Mouse (Mus musculus) brown adipose tissue, adult 24 weeks (tissue): ENCODE results near the gene Hivep2. TPM values are rescaled to one million over a fixed set of nuclear protein-coding genes. Genes with fewer than 3 reads are reported as not detected.

ENCODE experiments used
- H3K27ac ChIP-seq: fragments of 200-500 bp; replicated peaks from 2 replicates; pipeline ENCODE4 v1.5.1; 2012; ENCODE audit warnings: low read depth, mild to moderate bottlenecking, low read length
- H3K4me1 ChIP-seq: fragments of 200-500 bp; 2 replicates; pipeline ENCODE4 v1.6.1; 2012; ENCODE audit warnings: low read length, mixed read lengths; ENCODE audit not compliant: control insufficient read depth, insufficient read depth, insufficient read length
- H3K4me3 ChIP-seq: fragments of 200-500 bp; 2 replicates; pipeline ENCODE4 v1.5.1; 2012; ENCODE audit warnings: low read depth, mild to moderate bottlenecking, low read length, moderate library complexity; ENCODE audit not compliant: insufficient read depth
- polyA plus RNA-seq: library from polyadenylated mRNA; stranded (reverse); fragments of >200 nt; gene quantifications from 2 replicates; pipeline ENCODE4 v1.2.4, GENCODE M21; 2012; ENCODE audit not compliant: missing spikeins, insufficient read depth, insufficient read length

Hivep2 gene
- polyA plus RNA-seq, 1 experiment: 12.6 TPM

DNA sequence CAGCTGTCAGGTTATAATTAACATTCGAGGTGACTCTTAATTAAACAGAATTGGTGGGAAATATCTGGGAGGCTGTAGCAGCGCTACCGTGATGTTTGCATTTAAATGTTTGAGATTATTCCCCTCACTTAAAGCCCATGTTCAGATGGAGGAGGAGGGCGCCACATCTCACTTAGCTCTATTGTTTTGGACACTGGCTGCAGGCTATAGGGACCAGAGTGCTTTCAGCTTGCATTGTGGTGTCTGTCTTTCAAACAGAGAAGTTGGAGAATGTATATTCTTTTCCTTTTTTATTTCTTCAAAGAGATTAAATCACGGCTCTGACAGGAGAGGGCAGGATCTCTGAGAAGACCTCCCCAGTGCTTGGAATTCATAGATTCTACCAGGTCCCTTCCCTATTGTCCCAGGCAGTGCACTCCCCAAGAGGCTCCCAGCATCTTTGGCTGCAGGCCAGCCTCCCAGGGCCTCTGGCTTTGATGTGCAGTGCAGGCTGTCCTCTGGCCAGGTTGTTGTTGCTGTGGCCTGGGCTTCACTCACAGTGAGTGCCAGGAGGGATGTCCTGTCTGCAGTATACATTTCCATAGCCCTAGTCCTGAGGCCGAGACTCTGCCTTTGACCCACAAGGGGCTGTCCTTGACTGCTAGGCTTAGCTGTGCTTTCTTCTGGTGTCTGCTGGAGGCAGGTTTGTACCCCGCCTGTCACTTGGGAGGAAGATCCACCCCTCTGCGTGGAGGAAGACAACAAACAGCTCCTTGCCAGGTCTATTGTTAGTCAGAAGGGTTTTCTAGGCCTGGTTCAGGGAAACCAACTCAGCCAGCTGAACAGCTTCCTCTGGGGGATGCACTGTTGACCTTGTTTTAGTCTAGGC, 90.9 kb downstream of the Hivep2 start:
- H3K27ac ChIP-seq: peak overlapping the region; percentile 69
- H3K4me3 ChIP-seq: no peak overlapping the region
- H3K4me1 ChIP-seq: peaks cover 18% of the 10 kb centered on the region

DNA sequence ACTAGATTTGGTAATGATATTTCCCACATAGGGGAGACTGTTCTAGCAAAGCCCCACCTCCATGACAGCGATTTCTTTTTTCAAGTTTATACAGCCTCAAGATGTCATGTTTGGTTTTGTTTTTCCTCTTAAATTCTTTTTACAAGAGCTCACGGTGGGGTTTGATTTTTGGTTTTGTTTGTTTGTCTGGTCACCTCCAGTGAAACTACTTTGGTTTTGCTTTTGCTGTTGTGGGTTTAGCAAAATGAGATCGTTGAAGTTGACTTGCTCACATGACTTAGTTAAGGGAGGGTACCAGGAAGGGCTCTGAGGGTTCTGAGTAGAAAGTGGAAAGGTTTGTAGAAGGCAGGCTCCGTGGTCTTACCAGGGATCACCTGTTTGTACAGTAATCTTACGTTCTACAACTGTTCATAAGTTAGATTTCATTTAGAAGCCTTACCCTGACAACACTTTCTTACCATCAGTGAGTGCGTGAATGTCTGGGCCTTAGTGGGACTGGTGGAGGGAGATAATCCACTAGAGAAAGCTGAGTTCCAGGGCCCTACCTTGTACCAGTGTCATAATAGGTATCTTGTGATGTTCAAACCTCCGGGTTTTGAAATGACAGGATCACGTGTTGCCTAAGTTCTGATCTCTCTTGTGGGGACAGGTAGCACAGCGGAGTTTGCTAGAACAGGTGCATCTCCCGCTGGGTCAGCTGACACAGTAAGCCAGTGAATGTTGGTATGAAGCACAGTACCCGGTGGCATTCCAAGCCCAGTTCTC, 92.1 kb downstream of the Hivep2 start:
- Histone ChIP-seq H3K4me1 (peaks cover 18% of the 10 kb centered on the region), H3K4me3 (no peak overlapping the region), H3K27ac (peak overlapping the region; percentile 37; the same call in 1 of the 2 replicates)

DNA sequence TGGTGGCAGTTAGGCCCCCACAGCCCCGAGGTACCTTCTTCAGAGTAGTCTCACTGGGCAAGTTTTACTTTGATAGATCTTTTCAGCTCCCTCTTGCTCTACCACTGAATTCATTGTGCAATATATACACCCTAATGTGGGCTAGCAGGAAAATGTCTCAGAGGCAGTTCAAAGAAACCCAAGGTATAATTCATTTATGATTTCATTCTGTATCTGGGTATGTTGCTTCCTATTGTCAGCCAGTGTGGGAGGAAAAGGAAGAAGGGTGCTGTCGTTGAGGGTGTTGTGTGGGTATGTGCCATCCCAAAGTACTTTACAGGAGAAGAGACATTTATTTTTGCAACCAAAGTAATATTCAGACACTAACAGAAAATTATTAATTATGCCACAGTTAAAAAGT, 92.9 kb downstream of the Hivep2 start:
- Histone ChIP-seq H3K4me3 (no peak overlapping the region), H3K27ac (no peak overlapping the region), H3K4me1 (peaks cover 18% of the 10 kb centered on the region)

DNA sequence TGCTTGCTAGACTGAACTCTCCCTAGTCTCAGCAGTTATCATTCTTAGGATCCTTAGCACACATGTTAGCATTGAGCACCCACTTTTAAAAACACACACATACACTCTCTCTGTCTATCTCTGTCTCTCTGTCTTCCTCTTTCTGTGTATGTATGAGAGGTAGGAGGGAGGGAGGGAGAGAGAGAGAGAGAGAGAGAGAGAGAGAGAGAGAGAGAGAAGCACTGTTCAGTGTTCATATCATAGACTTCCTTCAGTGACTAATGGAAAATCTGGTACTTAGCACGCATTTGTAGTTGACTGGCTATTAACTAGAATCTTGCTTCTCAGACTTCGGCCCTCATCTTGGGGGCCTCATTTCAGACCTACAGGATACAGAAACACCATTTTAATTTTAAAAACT, 93.7 kb downstream of the Hivep2 start:
- no peak overlapping the region for H3K4me3 ChIP-seq
- H3K27ac ChIP-seq: no peak overlapping the region
- H3K4me1 ChIP-seq: peaks cover 14% of the 10 kb centered on the region

DNA sequence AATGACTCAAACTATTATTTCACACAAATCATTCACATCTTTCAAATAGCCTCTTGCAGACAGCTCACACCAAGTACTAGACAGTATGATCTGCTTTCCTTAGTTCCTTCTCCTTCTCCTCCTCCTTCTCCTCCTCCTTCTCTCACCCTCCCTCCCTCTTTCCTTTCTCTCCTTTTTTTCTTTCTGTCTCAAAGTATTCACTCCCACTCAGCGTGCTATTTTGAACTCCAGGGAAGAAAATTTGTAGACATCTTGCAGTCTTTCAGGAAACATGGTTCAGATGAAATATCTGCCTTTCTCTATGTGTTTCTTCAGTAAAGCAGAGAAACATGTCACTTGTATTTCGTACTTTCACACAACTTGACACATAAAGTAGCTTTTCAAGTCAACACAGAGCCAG, 94.4 kb downstream of the Hivep2 start:
- no peak overlapping the region for H3K27ac ChIP-seq
- H3K4me1 ChIP-seq: peaks cover 18% of the 10 kb centered on the region
- H3K4me3 ChIP-seq: no peak overlapping the region

DNA sequence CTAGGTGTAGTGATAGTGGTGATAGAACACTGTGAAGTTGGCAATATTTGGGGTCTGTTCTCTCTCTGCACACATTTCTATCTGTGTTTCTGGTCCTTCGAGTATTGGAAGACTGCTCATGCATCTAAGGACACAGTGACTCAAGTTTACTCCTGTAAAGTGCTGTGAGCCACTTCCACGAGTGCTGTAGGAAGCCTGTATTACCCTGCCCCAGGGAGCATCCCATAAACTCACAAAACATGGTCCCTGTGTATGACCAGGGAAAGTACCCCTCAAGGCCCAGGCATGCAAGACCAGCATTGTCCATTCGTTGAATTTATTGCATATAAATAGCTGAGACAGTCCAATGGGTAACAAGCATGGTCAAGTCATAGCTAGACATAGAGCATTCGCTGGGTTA, 97.4 kb downstream of the Hivep2 start:
- peaks cover 5% of the 10 kb centered on the region for H3K4me1 ChIP-seq
- H3K4me3 ChIP-seq: no peak overlapping the region
- H3K27ac ChIP-seq: no peak overlapping the region

DNA sequence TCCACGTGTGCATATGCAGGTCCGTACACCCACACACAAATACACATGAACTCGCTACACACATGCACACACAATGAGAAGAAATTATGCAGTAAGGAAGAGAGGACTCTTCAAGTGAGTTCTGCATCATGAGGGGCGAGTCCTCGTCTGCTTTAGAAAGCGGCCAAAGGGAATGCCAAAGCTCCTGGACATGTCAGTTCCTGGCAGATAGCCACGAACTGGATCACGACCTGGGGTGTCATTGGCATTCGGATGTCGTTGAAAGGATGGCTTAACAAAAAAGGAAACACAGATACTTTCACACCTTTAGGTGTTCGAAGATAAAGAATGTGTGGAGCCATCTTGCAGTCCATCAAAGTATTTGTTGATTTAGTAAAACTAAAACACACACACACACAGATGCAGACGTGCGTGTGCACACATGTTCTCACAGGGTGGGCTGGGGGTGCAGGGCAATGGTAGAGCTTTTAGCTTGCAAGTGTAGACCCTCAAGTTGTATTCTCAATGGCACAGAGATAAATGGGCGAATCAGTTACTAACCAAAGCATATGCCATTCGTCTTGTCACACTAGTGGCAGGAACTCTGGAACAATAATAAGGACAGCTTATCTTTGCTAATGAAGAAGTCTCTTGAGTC, 99.0 kb downstream of the Hivep2 start:
- no peak overlapping the region for H3K4me3 ChIP-seq

DNA sequence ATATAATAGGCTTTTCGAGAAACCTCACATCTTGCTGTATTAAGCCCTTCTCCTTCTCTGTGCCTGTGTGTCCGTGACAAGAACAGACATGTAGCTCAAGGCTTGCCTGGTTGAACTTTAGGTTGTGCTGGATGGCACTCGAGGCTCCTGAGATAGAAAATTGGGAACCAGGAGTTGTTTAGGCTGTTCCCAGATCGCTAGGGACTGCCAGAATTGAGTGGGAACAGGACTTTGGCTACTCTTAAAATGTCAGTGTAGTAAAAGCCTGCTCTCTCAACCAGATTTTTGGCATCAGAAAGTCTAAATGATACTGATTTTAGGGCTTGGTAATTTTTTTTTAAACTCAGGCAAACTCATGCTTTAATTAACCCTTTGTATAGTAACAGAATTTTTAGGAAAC, 101.9 kb downstream of the Hivep2 start:
- peaks cover 12% of the 10 kb centered on the region; the same call in 1 of the 2 replicates for H3K4me1 ChIP-seq
- no peak overlapping the region for H3K27ac ChIP-seq
- no peak overlapping the region for H3K4me3 ChIP-seq

More for the DNA sequence above, 99.0 kb downstream of the Hivep2 start:
- H3K27ac ChIP-seq: no peak overlapping the region
- H3K4me1 ChIP-seq: peaks cover 4% of the 10 kb centered on the region; the same call in 1 of the 2 replicates

DNA sequence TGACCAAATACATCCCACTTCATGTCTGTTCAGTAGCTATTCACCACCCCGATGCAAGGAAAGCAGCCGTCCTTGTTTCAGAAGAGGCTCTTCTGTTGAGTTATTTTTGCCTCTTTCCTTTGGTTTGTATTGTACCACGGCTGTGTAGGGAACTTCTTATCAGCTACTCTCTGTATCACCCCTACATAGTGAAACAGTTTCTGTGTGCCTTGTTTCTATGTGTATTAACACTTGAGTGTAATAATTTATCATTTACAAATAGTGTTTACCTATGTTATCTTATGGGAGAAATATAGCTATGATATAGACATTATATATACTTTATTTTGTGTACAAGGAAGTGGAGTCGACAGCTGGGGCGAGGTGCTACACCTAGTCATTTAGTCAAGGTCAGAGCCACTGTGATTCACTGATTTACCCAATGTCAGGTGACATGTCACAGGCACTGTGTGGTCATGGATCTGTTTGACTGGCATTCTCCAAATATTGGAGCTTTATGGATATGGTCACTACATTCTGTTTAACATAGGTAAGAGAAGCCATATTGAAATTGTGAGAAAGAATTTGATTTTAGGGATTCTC, 104.7 kb downstream of the Hivep2 start:
- Histone ChIP-seq H3K4me3 (no peak overlapping the region), H3K4me1 (peaks cover 12% of the 10 kb centered on the region), H3K27ac (no peak overlapping the region)

DNA sequence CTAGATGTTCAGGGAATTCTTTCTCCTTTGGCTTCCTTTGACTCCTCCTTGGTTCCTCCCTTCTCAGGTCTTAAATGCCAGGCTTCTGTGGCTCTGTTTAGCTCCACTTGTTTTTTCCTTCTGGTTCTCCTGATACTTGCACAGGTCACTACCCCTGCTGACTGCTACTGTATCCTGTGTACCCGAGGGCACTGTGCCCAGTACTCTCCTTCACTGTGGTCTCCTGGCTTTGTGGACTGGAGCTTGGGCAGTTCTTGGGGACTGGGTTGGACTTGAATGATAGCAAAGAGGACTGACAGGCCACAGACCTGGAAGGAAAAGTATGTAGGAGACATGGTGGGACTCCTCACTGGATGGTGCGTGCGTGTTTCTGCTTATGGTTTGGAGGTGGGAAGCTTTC, 106.6 kb downstream of the Hivep2 start:
- H3K4me1 ChIP-seq: peaks cover 19% of the 10 kb centered on the region
- no peak overlapping the region for H3K27ac ChIP-seq
- H3K4me3 ChIP-seq: no peak overlapping the region

DNA sequence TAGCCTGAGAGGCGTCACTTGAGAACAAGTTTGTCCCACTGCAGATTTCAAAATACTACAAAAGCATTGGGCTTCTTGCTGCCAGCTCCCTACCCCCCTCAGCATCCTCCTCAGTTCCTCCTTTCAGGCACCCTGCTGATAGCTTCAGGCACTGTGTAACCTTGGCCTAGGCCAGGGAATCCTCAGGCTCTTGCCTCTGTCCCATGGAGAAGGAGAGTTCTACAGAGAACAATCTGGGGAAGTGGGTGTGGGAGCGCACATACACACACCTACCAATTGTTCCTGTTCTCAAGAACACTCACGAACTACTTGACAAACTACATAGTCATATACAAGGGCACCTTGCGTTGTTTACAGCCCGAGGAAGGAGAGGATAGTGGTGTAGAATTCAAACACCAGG, 109.9 kb downstream of the Hivep2 start:
- H3K4me1 ChIP-seq: peaks cover 19% of the 10 kb centered on the region
- H3K27ac ChIP-seq: no peak overlapping the region; the same call in 1 of the 2 replicates
- H3K4me3 ChIP-seq: no peak overlapping the region

DNA sequence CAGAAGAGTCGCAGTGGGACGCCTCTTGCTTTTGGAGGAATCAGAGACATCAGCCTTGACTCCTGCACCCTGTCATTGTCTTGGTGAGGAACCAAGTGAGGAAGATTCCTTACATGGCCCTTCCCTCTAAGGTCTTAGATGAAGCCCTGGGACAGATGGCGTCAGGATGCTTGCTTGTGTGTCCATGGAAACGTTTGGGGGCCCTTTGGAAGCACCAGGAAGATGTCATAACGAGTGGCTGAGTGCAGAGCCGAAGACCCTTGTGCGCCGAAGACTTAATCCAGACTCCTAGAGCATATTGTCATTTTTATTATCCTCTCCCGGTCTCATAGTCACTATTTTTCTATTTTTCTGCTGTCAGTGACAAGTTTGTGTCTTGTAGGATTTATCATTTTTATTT, 111.0 kb downstream of the Hivep2 start:
- Histone ChIP-seq H3K27ac (no peak overlapping the region), H3K4me3 (no peak overlapping the region), H3K4me1 (peaks cover 19% of the 10 kb centered on the region)

DNA sequence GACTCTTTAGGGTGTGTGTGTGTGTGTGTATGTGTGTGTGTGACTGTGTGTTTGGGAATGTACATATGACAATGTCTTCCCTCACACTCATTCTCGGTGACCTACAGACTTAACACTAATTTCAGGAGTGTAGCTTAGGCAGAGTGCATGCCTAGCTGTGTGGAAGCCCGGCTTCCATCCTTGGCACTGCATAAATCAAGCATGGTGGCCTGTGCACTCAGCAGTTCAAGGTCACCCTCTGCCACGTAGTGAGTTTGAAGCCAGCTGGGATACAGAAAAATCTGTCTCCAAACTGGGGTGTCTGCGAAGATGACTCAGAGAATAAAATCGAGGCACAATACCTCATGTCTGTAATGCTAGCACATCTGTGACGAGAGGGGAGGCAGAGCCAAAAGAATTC, 115.0 kb downstream of the Hivep2 start:
- peaks cover 6% of the 10 kb centered on the region for H3K4me1 ChIP-seq
- no peak overlapping the region for H3K27ac ChIP-seq

DNA sequence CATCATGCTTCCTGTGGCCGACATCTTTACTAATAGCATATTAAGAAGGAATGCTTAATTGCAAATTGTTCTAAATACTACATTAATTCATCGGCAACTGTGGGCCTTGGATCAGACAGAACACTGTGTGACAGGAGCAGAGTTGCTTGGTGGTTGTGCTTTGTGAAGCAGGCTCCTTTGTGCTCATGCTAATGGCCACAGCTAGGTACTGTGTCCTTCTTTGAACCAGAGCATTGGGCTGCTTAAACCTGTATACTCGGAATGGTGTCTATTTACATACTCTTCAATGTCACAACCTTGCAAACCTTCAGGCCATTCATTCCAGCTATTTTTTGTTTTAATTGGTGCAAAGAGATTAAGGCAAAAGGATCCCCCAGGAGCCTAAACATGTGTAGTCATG, 115.9 kb downstream of the Hivep2 start:
- Histone ChIP-seq H3K4me1 (peaks cover 5% of the 10 kb centered on the region), H3K27ac (no peak overlapping the region), H3K4me3 (no peak overlapping the region)

More for the DNA sequence above, 115.0 kb downstream of the Hivep2 start:
- no peak overlapping the region for H3K4me3 ChIP-seq

DNA sequence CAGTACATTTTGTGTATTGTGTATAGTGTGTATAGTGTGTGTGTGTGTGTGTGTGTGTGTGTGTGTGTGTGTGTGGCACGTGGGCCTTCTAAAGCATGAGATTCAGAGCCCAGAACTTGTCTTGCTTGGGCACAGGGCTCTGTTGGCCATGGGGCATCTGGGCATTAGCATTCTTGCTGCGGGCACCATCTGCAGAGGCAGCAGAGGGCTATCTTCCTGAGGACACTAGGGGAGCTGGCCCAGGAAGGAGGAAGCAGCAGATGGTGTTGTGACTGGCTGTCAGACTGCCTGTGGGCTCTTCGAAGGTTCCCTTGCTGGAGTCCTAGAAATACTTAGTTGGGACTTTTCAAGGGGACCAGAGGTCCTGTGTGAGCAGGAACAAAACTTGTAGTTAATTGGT, 116.4 kb downstream of the Hivep2 start:
- H3K4me1 ChIP-seq: peaks cover 4% of the 10 kb centered on the region; the same call in 1 of the 2 replicates
- H3K4me3 ChIP-seq: no peak overlapping the region
- H3K27ac ChIP-seq: no peak overlapping the region
